Mouse (Mus musculus): ENCODE measurements around the gene Nkx1-1. TPM values are rescaled to one million over a fixed set of nuclear protein-coding genes. Genes with fewer than 3 reads are reported as not detected.

The Nkx1-1 gene
- polyA plus RNA-seq, 1 experiment from 2014 or later = not detected

Other genes with a start within 250 kb of the Nkx1-1 start
- 3.9 and 4.2 TPM in 2 replicates for gene Spon2, start 215.5 kb downstream of the Nkx1-1 start, polyA plus RNA-seq (2014; fragmentation: Nextera tagmentation; extraction: Ambion mirVana)
- gene Ctbp1, start 159.0 kb downstream of the Nkx1-1 start, polyA plus RNA-seq (2014; fragmentation: Nextera tagmentation; extraction: Ambion mirVana) = 241 and 398 TPM in 2 replicates
- gene Maea, start 98.5 kb downstream of the Nkx1-1 start, polyA plus RNA-seq (2014; fragmentation: Nextera tagmentation; extraction: Ambion mirVana) = 97.9 and 133 TPM in 2 replicates
- gene Uvssa, start 55.4 kb downstream of the Nkx1-1 start, polyA plus RNA-seq (2014; fragmentation: Nextera tagmentation; extraction: Ambion mirVana) = 7.9 and 8.9 TPM in 2 replicates
- 69.4 and 70.3 TPM in 2 replicates for gene Fam53a, start 195.7 kb upstream of the Nkx1-1 start, polyA plus RNA-seq (2014; fragmentation: Nextera tagmentation; extraction: Ambion mirVana)
- 0.57 and 1.0 TPM in 2 replicates for gene Gm9903, start 195.9 kb upstream of the Nkx1-1 start, polyA plus RNA-seq (2014; fragmentation: Nextera tagmentation; extraction: Ambion mirVana)
- 261 TPM in 2 replicates for gene Slbp, start 218.6 kb upstream of the Nkx1-1 start, polyA plus RNA-seq (2014; fragmentation: Nextera tagmentation; extraction: Ambion mirVana)
- 175 and 205 TPM in 2 replicates for gene Tacc3, start 224.2 kb upstream of the Nkx1-1 start, polyA plus RNA-seq (2014; fragmentation: Nextera tagmentation; extraction: Ambion mirVana)
- gene Tmem129, start 224.4 kb upstream of the Nkx1-1 start, polyA plus RNA-seq (2014; fragmentation: Nextera tagmentation; extraction: Ambion mirVana) = 32.3 and 37.7 TPM in 2 replicates

Data from kidney, embryonic 14.5 days (tissue).